Mouse (Mus musculus): ENCODE data around the gene Gm3526.
"Not testable (repeated sequence)": the region's sequence is repeated elsewhere in the genome, so short reads cannot be mapped to it uniquely, and the experiment has no call there.

Gm3526 gene

GRCm38 (mm10) chr14:5260480-5260879 is at the start of gene Gm3526:
Gene Gm3526 (minus strand): TSS chr14:5260580.
- not testable (repeated sequence) for DNase-seq (ENCODE audit: low read depth, low spot score)
